32 mouse cellular contexts compared by ENCODE assay signal in genomic region chr6:55829722-55830121, GRCm38 (mm10). TPM values are rescaled to one million over a fixed set of nuclear protein-coding genes. Genes with fewer than 3 reads are reported as not detected.
"Had no signal": no experiment of that assay in that cellular context is flagged by ENCODE, and none has a peak within 500 bp of the region (broad histone marks: within the 10 kb centered on the region; RNA-seq: fewer than 3 reads in every experiment).

No protein-coding gene starts in this region.

- H3K9me3 ChIP-seq: heart, embryonic 10.5 days; heart, embryonic 12.5 days; hindbrain, embryonic 13.5 days; hindbrain, embryonic 15.5 days; limb, embryonic 13.5 days; limb, embryonic 15.5 days; liver, embryonic 12.5 days had no signal

- H3K4me3 ChIP-seq: gastrocnemius, adult 2 months; heart, embryonic 10.5 days; heart, embryonic 12.5 days; hindbrain, embryonic 13.5 days; hindbrain, embryonic 15.5 days; layer of hippocampus, adult 2 months; left cerebral cortex, adult 2 months; limb, embryonic 13.5 days; limb, embryonic 15.5 days; liver, embryonic 12.5 days had no signal

- H3K4me1 ChIP-seq: heart, embryonic 10.5 days; heart, embryonic 12.5 days; hindbrain, embryonic 13.5 days; hindbrain, embryonic 15.5 days; limb, embryonic 13.5 days; limb, embryonic 15.5 days; liver, embryonic 12.5 days had no signal

- H3K36me3 ChIP-seq: heart, embryonic 10.5 days; heart, embryonic 12.5 days; hindbrain, embryonic 13.5 days; hindbrain, embryonic 15.5 days; limb, embryonic 13.5 days; limb, embryonic 15.5 days; liver, embryonic 12.5 days had no signal

- ATAC-seq: hindbrain, postnatal 0 days; intestine, postnatal 0 days; liver, embryonic 12.5 days had no signal

- DNase-seq: gastrocnemius, adult 2 months; gastrocnemius, postnatal 14 days; gastrocnemius, postnatal 36 days; heart, adult 18-20 months; heart, postnatal 10 days; heart, postnatal 4 days; kidney, adult 18-20 months; kidney, adult 8-10 months; kidney, postnatal 10 days; kidney, postnatal 25 days; kidney, postnatal 4 days; left cerebral cortex, postnatal 4 days had no signal

- H3K27ac ChIP-seq: gastrocnemius, adult 2 months; heart, embryonic 10.5 days; hindbrain, embryonic 13.5 days; hindbrain, embryonic 15.5 days; hindbrain, postnatal 0 days; layer of hippocampus, adult 2 months; left cerebral cortex, adult 2 months; limb, embryonic 13.5 days; limb, embryonic 15.5 days; liver, embryonic 12.5 days; liver, embryonic 14.5 days had no signal

- H3K27me3 ChIP-seq: heart, embryonic 12.5 days; hindbrain, embryonic 13.5 days; hindbrain, embryonic 15.5 days; limb, embryonic 13.5 days; limb, embryonic 15.5 days; liver, embryonic 12.5 days had no signal

- H3K9ac ChIP-seq: heart, embryonic 12.5 days; hindbrain, embryonic 13.5 days; hindbrain, embryonic 15.5 days; limb, embryonic 13.5 days; limb, embryonic 15.5 days; liver, embryonic 12.5 days; liver, embryonic 14.5 days had no signal

- H3K4me2 ChIP-seq: heart, embryonic 12.5 days; hindbrain, embryonic 13.5 days; hindbrain, embryonic 15.5 days; limb, embryonic 13.5 days; limb, embryonic 15.5 days; liver, embryonic 12.5 days had no signal

RNA-seq across cellular contexts. Expression of gene Itprid1, which starts 7.0 kb away (rescaled TPM):
- total RNA-seq: gastrocnemius, adult 2 months; gastrocnemius, postnatal 14 days; gastrocnemius, postnatal 36 days; heart, adult 8-10 months; heart, postnatal 10 days; heart, postnatal 25 days; heart, postnatal 4 days; hindbrain, postnatal 0 days; liver, adult 2 months had no signal
- polyA plus RNA-seq: heart, embryonic 10.5 days; heart, embryonic 12.5 days; heart, embryonic 14.5 days; intestine, embryonic 14.5 days; intestine, postnatal 0 days; kidney, embryonic 14.5 days; limb, embryonic 11.5 days; liver, adult 2 months; liver, embryonic 12.5 days; liver, embryonic 14.5 days; liver, embryonic 16.5 days had no signal
